Mouse (Mus musculus): ENCODE measurements around the gene Mkrn3. TPM values are rescaled to one million over a fixed set of nuclear protein-coding genes. Genes with fewer than 3 reads are reported as not detected.

Mkrn3 gene
- polyA plus RNA-seq, 1 experiment from 2014 or later, result 6.2 TPM

DNA sequence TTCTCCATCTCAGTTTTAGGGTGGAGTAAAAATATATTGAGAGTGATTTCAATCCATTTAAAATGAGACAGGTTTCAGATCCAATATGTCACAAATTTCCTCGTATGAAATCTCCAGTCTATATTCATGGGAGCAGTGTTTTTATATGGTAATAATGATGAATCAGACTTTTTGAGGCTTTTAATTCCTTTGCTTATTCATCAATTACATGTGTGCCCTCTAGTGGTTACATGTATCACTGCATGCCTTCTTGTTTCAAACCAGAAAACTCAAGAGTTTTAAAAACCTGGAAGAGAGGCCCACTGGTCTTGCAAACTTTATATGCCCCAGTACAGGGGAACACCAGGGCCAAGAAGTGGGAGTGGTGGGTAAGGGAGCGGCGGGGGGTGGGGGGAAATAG, 13.3 kb upstream of the Mkrn3 start:
- ATAC-seq (ENCODE audit: insufficient number of reproducible peaks, insufficient read depth, low FRiP score, low read depth), result no peak
- no peak overlapping the region for H3K27ac ChIP-seq (ENCODE audit: low read length)
- no peaks in the 10 kb centered on the region for H3K27me3 ChIP-seq (ENCODE audit: control insufficient read depth, insufficient read depth, low read length)
- H3K9ac ChIP-seq (replicated peaks; ENCODE audit: low read depth, low read length), result no peak overlapping the region
- no peaks in the 10 kb centered on the region for H3K36me3 ChIP-seq (ENCODE audit: control insufficient read depth, insufficient read depth, low read length)
- H3K4me2 ChIP-seq (replicated peaks; ENCODE audit: low read depth, low read length), result no peak overlapping the region
- no peak overlapping the region for H3K4me3 ChIP-seq (ENCODE audit: low read depth, low read length)
- WGBS, result 36% methylated on average over 3 of the region's 3 CpGs
- H3K4me1 ChIP-seq (ENCODE audit: control insufficient read depth, insufficient read depth, low read length), result no peaks in the 10 kb centered on the region
- H3K9me3 ChIP-seq (ENCODE audit: control insufficient read depth, low read depth, low read length), result no peaks in the 10 kb centered on the region

DNA sequence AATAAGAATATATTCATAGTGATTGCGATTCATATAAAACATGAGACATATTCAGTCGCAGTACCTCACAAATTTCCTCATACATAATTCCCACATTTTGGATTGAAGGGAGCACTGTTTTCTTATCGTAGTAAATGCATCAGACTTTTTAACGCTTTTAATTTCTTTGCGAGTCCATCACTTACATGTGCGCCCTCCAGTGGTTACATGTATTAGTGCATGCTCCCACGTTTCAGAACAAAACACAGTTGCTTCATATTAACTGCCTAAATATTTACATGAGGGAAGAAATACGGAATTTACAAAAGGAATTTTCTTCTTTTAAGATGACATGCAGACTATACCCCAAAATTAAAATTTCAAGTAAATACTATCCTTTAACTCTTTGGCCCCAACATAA, 8.4 kb upstream of the Mkrn3 start:
- Histone ChIP-seq H3K4me3 (ENCODE audit: low read depth, low read length) (no peak overlapping the region), H3K36me3 (ENCODE audit: control insufficient read depth, insufficient read depth, low read length) (no peaks in the 10 kb centered on the region), H3K4me1 (ENCODE audit: control insufficient read depth, insufficient read depth, low read length) (no peaks in the 10 kb centered on the region), H3K9ac (replicated peaks; ENCODE audit: low read depth, low read length) (no peak overlapping the region), H3K27me3 (ENCODE audit: control insufficient read depth, insufficient read depth, low read length) (no peaks in the 10 kb centered on the region), H3K4me2 (replicated peaks; ENCODE audit: low read depth, low read length) (no peak overlapping the region), H3K27ac (ENCODE audit: low read length) (no peak overlapping the region), H3K9me3 (ENCODE audit: control insufficient read depth, low read depth, low read length) (no peaks in the 10 kb centered on the region)
- no peak for ATAC-seq (ENCODE audit: insufficient number of reproducible peaks, insufficient read depth, low FRiP score, low read depth)
- WGBS, result 21% methylated on average over 8 of the region's 8 CpGs

DNA sequence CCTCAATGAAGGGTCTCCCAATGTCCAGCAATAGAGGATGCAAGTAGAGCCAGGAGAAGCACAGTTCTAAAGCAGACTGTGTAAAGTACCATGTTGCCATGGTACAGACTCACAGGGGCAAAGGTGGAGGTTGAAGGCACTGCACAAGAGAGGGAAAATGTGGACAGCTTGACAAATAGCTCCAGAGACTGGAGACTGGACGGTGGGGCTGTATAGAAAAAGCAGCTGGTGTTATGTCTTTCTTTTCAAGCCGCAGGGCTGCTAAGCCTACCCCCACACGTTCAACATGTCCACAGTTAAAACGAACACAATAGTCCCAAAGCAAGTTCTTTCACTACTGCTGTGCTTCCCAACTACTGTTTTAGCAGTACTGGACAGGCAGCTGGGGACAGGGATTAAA, 3.3 kb upstream of the Mkrn3 start:
- Histone ChIP-seq H3K27ac (ENCODE audit: low read length) (no peak overlapping the region), H3K36me3 (ENCODE audit: control insufficient read depth, insufficient read depth, low read length) (no peaks in the 10 kb centered on the region), H3K4me2 (replicated peaks; ENCODE audit: low read depth, low read length) (no peak overlapping the region), H3K9ac (replicated peaks; ENCODE audit: low read depth, low read length) (no peak overlapping the region), H3K4me1 (ENCODE audit: control insufficient read depth, insufficient read depth, low read length) (no peaks in the 10 kb centered on the region), H3K4me3 (ENCODE audit: low read depth, low read length) (no peak overlapping the region), H3K9me3 (ENCODE audit: control insufficient read depth, low read depth, low read length) (no peaks in the 10 kb centered on the region), H3K27me3 (ENCODE audit: control insufficient read depth, insufficient read depth, low read length) (no peaks in the 10 kb centered on the region)
- WGBS, result 43% methylated on average over 4 of the region's 4 CpGs
- no peak for ATAC-seq (ENCODE audit: insufficient number of reproducible peaks, insufficient read depth, low FRiP score, low read depth)

DNA sequence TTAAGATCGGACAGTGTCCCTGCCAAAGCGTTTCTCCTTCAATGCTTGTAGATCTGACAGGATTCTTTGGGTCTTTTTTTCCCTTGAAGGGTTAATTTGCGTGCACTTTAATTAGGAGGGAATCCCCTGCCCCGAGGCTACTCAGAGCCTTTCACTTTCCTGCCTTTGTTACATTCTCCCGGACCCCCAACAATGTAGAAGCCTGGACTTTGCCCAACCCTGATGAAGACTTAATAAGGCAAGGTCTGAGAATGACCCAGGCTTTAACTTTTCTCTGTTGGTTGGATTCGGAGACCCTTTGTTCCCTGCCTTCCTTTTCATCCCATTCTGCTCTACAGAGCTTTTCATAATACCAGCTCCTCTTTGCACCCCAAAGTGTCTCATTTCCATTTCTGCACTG, 627 bp upstream of the Mkrn3 start:
- Histone ChIP-seq H3K9ac (replicated peaks; ENCODE audit: low read depth, low read length) (no peak overlapping the region), H3K27ac (ENCODE audit: low read length) (no peak overlapping the region), H3K36me3 (ENCODE audit: control insufficient read depth, insufficient read depth, low read length) (no peaks in the 10 kb centered on the region), H3K4me1 (ENCODE audit: control insufficient read depth, insufficient read depth, low read length) (no peaks in the 10 kb centered on the region), H3K27me3 (ENCODE audit: control insufficient read depth, insufficient read depth, low read length) (no peaks in the 10 kb centered on the region), H3K4me3 (ENCODE audit: low read depth, low read length) (no peak overlapping the region), H3K4me2 (replicated peaks; ENCODE audit: low read depth, low read length) (peak overlapping the region; percentile 29; the same call in 1 of the 2 replicates), H3K9me3 (ENCODE audit: control insufficient read depth, low read depth, low read length) (no peaks in the 10 kb centered on the region)
- 72% methylated on average over 6 of the region's 6 CpGs for WGBS
- no peak for ATAC-seq (ENCODE audit: insufficient number of reproducible peaks, insufficient read depth, low FRiP score, low read depth)

DNA sequence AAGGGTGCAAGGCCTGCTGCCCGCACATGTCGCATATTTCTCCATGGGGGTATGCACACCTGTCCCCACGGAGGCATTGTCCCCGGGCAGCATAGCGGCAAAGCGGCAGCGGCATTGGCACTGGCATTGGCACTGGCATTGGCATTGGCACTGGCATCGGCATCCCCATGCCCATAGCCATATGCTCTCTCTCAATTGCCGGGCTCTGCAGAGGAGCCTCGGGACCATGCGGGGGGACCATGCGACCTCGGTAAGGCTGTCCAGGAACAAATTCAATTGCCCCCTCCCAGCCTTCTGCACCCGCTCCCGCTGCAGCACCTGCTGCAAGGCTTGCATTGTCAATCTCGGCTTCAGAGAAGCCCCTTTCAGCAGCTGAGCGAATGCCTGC, 840 bp downstream of the Mkrn3 start:
- H3K36me3 ChIP-seq (ENCODE audit: control insufficient read depth, insufficient read depth, low read length), result no peaks in the 10 kb centered on the region
- no peaks in the 10 kb centered on the region for H3K9me3 ChIP-seq (ENCODE audit: control insufficient read depth, low read depth, low read length)
- peak overlapping the region; percentile 51 for H3K4me2 ChIP-seq (replicated peaks; ENCODE audit: low read depth, low read length)
- H3K4me3 ChIP-seq (ENCODE audit: low read depth, low read length), result peak overlapping the region; percentile 66
- H3K9ac ChIP-seq (replicated peaks; ENCODE audit: low read depth, low read length), result peak overlapping the region; percentile 62; the same call in 1 of the 2 replicates
- 59% methylated on average over 17 of the region's 17 CpGs for WGBS
- no peak overlapping the region for H3K27ac ChIP-seq (ENCODE audit: low read length)
- no peaks in the 10 kb centered on the region for H3K27me3 ChIP-seq (ENCODE audit: control insufficient read depth, insufficient read depth, low read length)
- H3K4me1 ChIP-seq (ENCODE audit: control insufficient read depth, insufficient read depth, low read length), result no peaks in the 10 kb centered on the region
- no peak for ATAC-seq (ENCODE audit: insufficient number of reproducible peaks, insufficient read depth, low FRiP score, low read depth)

DNA sequence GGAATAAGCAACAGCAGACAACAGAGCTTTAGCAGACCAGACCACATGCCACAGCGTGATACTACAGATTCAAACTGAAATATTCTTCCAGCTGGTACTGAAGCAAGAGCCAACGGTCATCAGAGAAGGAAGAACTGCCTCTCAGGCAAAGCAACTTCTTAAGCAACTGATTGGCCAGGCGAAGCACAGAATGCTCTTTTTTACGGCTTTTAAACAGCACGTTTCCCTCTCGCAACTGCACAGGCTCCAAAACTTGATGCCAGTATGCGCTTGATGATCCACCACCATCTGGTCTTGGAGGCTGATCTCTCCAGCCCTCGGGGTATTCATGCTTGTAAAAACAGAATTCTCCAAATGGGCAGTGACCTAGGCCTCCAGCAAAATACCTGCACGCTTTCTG, 1.6 kb downstream of the Mkrn3 start:
- no peaks in the 10 kb centered on the region for H3K9me3 ChIP-seq (ENCODE audit: control insufficient read depth, low read depth, low read length)
- peak overlapping the region; percentile 66; the same call in 1 of the 2 replicates for H3K4me3 ChIP-seq (ENCODE audit: low read depth, low read length)
- 77% methylated on average over 9 of the region's 9 CpGs for WGBS
- H3K9ac ChIP-seq (replicated peaks; ENCODE audit: low read depth, low read length), result no peak overlapping the region
- no peaks in the 10 kb centered on the region for H3K36me3 ChIP-seq (ENCODE audit: control insufficient read depth, insufficient read depth, low read length)
- no peaks in the 10 kb centered on the region for H3K27me3 ChIP-seq (ENCODE audit: control insufficient read depth, insufficient read depth, low read length)
- peak overlapping the region; percentile 51 for H3K4me2 ChIP-seq (replicated peaks; ENCODE audit: low read depth, low read length)
- ATAC-seq (ENCODE audit: insufficient number of reproducible peaks, insufficient read depth, low FRiP score, low read depth), result no peak
- H3K27ac ChIP-seq (ENCODE audit: low read length), result no peak overlapping the region
- H3K4me1 ChIP-seq (ENCODE audit: control insufficient read depth, insufficient read depth, low read length), result no peaks in the 10 kb centered on the region

DNA sequence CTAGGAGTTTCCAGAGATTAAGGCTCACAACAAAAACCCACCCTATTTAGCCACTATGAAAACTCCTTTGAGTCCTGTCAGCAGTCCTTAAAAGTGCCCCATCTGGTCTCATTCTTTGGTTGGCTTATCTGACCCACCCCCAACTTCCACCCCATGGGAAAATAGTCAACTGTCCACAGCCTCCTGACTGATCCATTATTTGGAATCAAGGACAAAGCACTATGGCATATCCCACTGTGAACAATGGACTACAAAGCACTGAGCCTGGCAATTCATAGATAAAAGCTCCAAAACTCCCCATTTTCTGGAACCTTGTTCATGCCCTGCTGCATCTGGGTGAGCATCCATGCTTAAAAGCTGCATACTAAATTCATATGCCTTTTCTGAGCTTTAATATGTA, 3.8 kb downstream of the Mkrn3 start:
- no peak for ATAC-seq (ENCODE audit: insufficient number of reproducible peaks, insufficient read depth, low FRiP score, low read depth)

DNA sequence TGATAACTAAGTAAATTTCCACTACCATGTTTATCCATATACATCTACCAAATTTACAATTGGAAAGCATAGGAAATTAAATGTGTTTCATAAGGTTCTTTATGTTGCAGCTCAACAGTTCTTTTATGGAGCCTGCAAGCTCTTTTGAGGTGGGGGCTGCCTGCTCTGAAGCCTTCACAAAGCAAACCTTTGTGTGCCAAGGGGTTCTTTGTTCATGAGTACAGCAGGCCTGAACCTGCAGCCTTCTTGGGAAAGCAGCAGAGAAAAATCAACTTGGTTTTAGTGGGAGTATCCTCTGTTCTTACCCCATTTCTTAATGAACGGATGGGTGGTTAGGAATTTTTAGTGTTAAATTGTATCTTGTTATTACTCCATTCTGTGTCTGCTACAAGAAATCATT, 4.7 kb downstream of the Mkrn3 start:
- WGBS, result 69% methylated on average over 1 of the region's 1 CpGs
- no peak overlapping the region for H3K9ac ChIP-seq (replicated peaks; ENCODE audit: low read depth, low read length)
- no peak overlapping the region for H3K27ac ChIP-seq (ENCODE audit: low read length)
- no peaks in the 10 kb centered on the region for H3K36me3 ChIP-seq (ENCODE audit: control insufficient read depth, insufficient read depth, low read length)
- no peaks in the 10 kb centered on the region for H3K27me3 ChIP-seq (ENCODE audit: control insufficient read depth, insufficient read depth, low read length)
- ATAC-seq (ENCODE audit: insufficient number of reproducible peaks, insufficient read depth, low FRiP score, low read depth), result no peak
- H3K4me3 ChIP-seq (ENCODE audit: low read depth, low read length), result no peak overlapping the region
- H3K9me3 ChIP-seq (ENCODE audit: control insufficient read depth, low read depth, low read length), result no peaks in the 10 kb centered on the region
- no peaks in the 10 kb centered on the region for H3K4me1 ChIP-seq (ENCODE audit: control insufficient read depth, insufficient read depth, low read length)
- H3K4me2 ChIP-seq (replicated peaks; ENCODE audit: low read depth, low read length), result no peak overlapping the region

More for the DNA sequence above, 3.8 kb downstream of the Mkrn3 start:
- Histone ChIP-seq H3K9ac (replicated peaks; ENCODE audit: low read depth, low read length) (no peak overlapping the region), H3K9me3 (ENCODE audit: control insufficient read depth, low read depth, low read length) (no peaks in the 10 kb centered on the region), H3K27me3 (ENCODE audit: control insufficient read depth, insufficient read depth, low read length) (no peaks in the 10 kb centered on the region), H3K4me1 (ENCODE audit: control insufficient read depth, insufficient read depth, low read length) (no peaks in the 10 kb centered on the region), H3K4me2 (replicated peaks; ENCODE audit: low read depth, low read length) (no peak overlapping the region), H3K27ac (ENCODE audit: low read length) (no peak overlapping the region), H3K4me3 (ENCODE audit: low read depth, low read length) (no peak overlapping the region), H3K36me3 (ENCODE audit: control insufficient read depth, insufficient read depth, low read length) (no peaks in the 10 kb centered on the region)

DNA sequence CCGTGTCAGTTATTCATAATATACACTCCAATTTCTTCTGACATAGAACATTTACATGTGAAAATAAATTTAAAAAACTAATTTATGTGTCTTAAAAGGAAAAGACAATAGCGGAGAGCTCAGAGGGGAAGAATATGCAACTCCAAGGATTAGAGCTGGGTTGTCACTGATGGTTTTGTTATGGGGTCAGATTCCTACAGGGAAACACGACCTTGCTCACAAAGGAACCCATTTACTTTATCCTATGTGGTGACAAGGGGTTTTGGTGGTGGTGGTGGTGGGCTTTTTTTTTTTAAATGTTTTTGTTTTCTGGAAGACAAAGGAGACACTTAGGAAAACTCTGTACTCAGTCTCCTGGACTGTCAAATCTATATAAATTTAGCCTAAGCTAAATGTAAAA, 12.1 kb downstream of the Mkrn3 start:
- ATAC-seq (ENCODE audit: insufficient number of reproducible peaks, insufficient read depth, low FRiP score, low read depth), result no peak
- no peak overlapping the region for H3K4me2 ChIP-seq (replicated peaks; ENCODE audit: low read depth, low read length)
- 60% methylated on average over 3 of the region's 3 CpGs for WGBS

More for the DNA sequence above, 12.1 kb downstream of the Mkrn3 start:
- no peaks in the 10 kb centered on the region for H3K9me3 ChIP-seq (ENCODE audit: control insufficient read depth, low read depth, low read length)
- H3K9ac ChIP-seq (replicated peaks; ENCODE audit: low read depth, low read length), result no peak overlapping the region
- H3K27ac ChIP-seq (ENCODE audit: low read length), result no peak overlapping the region
- H3K27me3 ChIP-seq (ENCODE audit: control insufficient read depth, insufficient read depth, low read length), result no peaks in the 10 kb centered on the region
- H3K4me1 ChIP-seq (ENCODE audit: control insufficient read depth, insufficient read depth, low read length), result no peaks in the 10 kb centered on the region
- H3K36me3 ChIP-seq (ENCODE audit: control insufficient read depth, insufficient read depth, low read length), result no peaks in the 10 kb centered on the region
- no peak overlapping the region for H3K4me3 ChIP-seq (ENCODE audit: low read depth, low read length)
